Mouse (Mus musculus) left cerebral cortex, adult 2 months (tissue): Measurements from ENCODE around the gene Nrtn. TPM values are rescaled to one million over a fixed set of nuclear protein-coding genes. Genes with fewer than 3 reads are reported as not detected.

Experiments used
- DNase-seq, 2 experiments: peaks; one replicate each; pipeline ENCODE4 v3.0.0; 2021 to 2022; ENCODE audit warnings: low spot score in 2 of 2, mixed read lengths in 1 of 2; ENCODE audit errors: extremely low spot score in 1 of 2
- H3K27ac ChIP-seq: fragments of 200-600 bp; 2 replicates; pipeline ENCODE4 v1.8.1; 2022
- H3K4me3 ChIP-seq: fragments of 200-600 bp; 2 replicates; pipeline ENCODE4 v1.8.1; 2022
- CTCF ChIP-seq: fragments of 200-600 bp; IDR thresholded peaks from 2 replicates; pipeline ENCODE4 v1.8.1; 2022; ENCODE audit warnings: antibody characterized with exemption, mild to moderate bottlenecking, moderate library complexity
- intact Hi-C: fragments of 180-260 bp; cut with DNase I; formaldehyde crosslinking; loops from one replicate; pipeline ENCODE4 v1.15.1; 2025
- long read RNA-seq, 2 experiments: library from polyadenylated mRNA; stranded (forward); transcript quantifications; one replicate each; pipeline ENCODE4 v2.0.0; 2021; ENCODE audit warnings: borderline mapping rate in 2 of 2
- total RNA-seq, 2 experiments: library from RNA; stranded (reverse); gene quantifications; 2 replicates each; pipeline ENCODE4 v1.2.3; 2021

Nrtn gene
- 1 to 10 TPM; 4.1 to 4.5 TPM for total RNA-seq
- long read RNA-seq, experiment 1, partial matches to known transcripts = 0 of 4 reads
- long read RNA-seq, experiment 1, other reads (novel, unspliced or antisense) = 0 of 4 reads
- long read RNA-seq, experiment 2, transcript Nrtn-201 (3 exons, 1,023 nt) = major isoform, 6 of 6 reads
- long read RNA-seq, experiment 2, partial matches to known transcripts = 0 of 6 reads
- long read RNA-seq, experiment 2, other reads (novel, unspliced or antisense) = 0 of 6 reads

DNA sequence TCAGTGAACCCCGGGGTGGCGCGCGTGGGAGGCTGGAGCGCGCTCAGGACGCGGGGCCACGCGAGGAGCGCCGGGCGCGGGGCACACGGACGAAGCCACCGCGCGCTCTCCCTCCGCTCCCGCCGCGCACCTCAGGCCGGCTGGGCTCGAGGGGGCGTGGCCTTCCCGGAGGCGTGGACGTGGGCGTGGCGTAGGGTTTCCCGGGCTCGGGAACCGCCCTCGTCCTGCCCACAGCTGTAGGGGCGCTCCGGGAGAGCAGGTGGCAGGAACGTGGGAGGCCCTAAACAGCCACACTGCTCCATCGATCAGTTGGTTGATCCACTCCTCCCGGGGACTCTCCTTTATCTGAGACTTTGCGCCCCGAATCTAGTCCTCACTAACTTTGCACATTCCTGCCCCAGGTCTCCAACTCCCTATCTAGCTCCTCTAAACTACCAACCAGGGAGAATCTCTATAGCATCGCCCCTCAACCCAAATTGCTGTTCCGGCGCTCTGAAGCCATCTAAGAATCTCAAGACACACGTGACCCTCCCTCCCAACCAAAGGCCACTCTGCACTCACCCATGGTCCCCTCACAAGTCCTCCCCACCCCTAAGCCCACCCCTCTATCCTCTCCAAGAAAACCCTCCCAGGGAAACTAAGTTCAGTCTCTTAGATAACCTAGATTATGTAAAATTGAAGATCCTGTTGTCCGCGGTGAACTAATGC is at the start of gene Nrtn:
Nrtn (minus strand) TSS at position 115 of the 708 bp plus-strand sequence.
- H3K4me3 ChIP-seq = peak within 1 kb of the TSS; percentile 36
- intact Hi-C loops = loop anchor here (1.0 kb wide), 1 partner anchor 40 kb away; the partner anchor contains the start of gene Ndufa11
- no peak within 1 kb of the TSS for H3K27ac ChIP-seq
- TF ChIP-seq CTCF = no peak
- DNase-seq = peak; percentile 68 to 75

DNA sequence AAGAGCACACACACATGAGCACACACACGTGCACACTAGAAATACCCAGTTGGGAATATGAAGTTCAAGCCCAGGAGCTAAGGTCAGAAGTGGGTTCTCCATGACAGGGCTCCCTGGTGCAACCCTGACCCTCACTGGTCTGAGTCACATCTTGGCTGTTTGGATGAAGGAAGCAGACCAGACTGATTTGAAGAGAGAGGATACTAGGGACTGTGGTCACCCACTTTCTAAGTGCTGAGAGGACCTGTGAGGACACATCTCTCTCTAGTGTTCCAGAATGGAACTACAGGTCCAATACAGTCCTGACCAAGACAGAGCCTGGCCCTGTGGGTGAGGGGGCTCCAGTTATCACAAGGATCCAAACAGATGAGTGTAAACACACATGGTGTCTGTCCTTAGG is 48.5 kb upstream of the Nrtn start:
- Histone ChIP-seq H3K4me3 (no peak overlapping the region), H3K27ac (no peak overlapping the region)
- DNase-seq = no peak
- intact Hi-C loops = loop anchor here (5.0 kb wide), 3 partner anchors 147 to 362 kb away; partner anchors contain the start of gene Pspn
- peak; percentile 32 for TF ChIP-seq CTCF

DNA sequence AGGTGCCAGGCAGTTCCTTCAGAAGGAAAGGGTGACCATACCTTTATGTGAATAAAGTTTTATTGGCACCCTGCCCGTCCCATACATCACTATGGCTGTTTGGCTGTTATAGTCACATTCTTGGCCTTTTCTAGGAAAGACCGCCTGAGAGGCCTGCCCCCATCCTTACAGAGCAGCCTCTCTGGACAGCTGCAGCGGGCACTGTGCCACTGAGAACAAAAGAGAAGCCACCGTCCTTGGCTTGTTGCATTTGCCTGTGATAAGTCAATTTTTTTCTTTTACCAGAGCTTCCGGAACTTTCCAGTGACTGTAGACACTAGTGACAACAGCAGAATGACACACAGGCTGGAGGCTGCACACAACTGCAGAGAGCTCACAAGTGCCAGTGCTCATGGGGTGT is 47.6 kb upstream of the Nrtn start:
- no peak for DNase-seq
- H3K27ac ChIP-seq = no peak overlapping the region
- H3K4me3 ChIP-seq = no peak overlapping the region
- no peak for TF ChIP-seq CTCF
- intact Hi-C loops = loop anchor here (5.0 kb wide), 3 partner anchors 147 to 362 kb away; partner anchors contain the start of gene Pspn

DNA sequence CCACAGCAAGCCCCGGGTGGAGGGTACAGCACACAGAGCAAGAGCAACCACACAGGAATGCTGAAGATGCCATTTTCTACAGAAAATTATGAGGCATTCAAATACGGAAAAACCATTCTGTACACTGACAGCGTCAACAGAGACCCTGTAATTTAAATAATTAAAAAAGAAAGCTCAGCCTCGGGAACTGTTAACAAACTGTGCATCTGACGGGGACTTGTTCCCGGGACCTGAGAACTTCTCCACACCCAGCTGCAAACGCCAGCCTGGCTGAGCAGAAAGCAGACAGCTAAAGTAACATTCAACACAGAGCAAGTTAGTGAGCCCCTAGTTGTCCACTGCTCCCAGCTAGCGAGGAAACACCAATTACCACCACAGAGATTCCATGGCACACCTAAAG is 44.7 kb upstream of the Nrtn start:
- no peak overlapping the region for H3K27ac ChIP-seq
- no peak for DNase-seq
- no peak overlapping the region for H3K4me3 ChIP-seq
- intact Hi-C loops = no loop called here
- no peak for TF ChIP-seq CTCF

DNA sequence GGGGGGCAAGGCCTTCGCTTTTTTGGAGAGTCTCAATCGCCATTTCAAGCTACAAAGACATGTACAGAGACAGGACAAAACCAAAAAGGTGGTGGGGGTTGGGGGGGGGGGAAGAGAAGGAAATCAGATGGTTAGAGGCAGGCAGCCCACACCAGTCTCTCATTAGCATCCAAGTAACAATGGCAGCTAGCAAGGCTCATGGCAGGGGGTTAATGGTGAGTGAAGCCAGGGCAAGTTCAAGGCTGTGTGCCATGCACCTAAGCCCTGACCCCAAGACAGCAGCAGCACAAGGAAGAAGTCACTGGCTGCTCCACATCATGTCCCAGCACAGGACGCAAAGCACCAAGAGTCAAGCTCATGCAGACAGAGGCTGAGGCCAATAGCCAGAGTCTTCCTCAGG is 41.9 kb upstream of the Nrtn start:
- intact Hi-C loops = no loop called here
- H3K27ac ChIP-seq = no peak overlapping the region

DNA sequence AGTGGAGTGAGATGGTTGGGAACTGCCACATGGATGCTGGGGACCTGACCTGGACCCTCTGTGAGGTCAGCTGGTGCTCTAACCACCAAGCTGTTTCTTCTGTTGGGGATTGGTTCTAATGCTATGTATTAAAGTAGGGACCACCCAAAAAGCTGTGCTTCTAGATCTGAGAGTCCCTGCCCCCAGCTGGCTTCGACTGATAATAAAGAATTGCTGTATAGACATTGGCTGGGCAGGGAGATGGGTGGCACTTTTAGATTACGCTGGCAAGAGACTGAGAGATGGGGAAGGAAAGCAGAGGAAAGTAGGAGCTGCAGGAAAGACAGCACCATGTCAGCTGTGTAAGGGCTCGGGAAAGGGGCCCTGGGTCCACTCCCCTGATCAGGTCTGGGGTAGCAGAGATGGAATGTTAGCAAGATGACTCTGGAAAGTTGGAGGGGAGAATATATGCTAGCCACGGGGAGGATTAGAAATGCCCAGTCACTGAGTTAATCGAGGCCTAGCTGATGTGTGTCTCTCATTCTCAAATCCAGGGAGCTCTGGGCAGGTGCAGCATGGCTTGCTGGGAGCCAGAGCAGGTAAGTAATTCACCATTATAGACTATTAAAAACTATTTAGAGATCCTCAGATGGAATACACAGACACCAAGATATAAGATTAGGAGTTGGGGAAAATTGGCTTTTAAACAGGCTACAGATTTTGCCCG is 36.4 kb upstream of the Nrtn start:
- Histone ChIP-seq H3K27ac (no peak overlapping the region), H3K4me3 (no peak overlapping the region)
- no peak for DNase-seq
- intact Hi-C loops = no loop called here
- no peak for TF ChIP-seq CTCF

More for the DNA sequence above, 41.9 kb upstream of the Nrtn start:
- TF ChIP-seq CTCF = no peak
- no peak for DNase-seq
- no peak overlapping the region for H3K4me3 ChIP-seq

DNA sequence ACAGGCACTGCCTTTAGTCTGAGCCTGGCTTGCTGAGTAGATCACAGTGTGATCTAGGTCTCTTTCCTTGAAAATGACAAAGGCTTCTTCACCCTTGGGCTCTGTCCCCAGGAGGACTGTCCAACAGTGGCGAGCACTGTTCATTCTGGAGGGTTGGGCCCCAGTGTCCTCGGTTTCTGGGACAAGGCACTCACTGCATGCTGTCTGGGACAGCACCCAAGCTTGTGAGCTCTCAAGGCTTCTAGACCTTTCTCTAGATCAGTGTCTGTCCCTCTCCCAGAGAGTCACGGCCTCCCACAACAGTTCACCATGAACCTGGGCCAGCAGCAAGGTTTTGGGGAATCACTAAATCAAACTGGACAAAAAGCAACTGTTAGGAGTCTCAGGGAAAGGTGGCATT is 35.3 kb upstream of the Nrtn start:
- no peak for DNase-seq
- no peak for TF ChIP-seq CTCF
- Histone ChIP-seq H3K27ac (no peak overlapping the region), H3K4me3 (no peak overlapping the region)
- intact Hi-C loops = no loop called here

DNA sequence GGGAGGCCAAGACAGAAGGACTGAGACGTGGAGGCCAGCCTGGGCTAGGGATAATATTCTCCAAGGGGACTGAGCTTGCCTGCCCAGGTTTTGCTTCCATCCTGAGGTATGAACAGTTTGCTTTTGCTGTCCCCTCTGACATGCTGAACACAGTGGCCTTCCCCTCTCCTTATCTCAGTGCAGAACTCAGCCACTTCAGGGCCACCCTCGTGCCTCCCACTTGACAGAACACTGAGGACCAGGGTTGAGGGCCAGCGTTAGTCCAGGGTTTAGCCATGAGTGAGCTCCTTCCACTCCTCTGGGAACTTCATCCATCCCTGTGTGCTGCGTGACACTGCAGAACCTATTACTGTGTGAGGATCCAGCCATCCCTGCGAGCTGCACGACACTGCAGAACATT is 32.0 kb upstream of the Nrtn start:
- Histone ChIP-seq H3K4me3 (no peak overlapping the region), H3K27ac (no peak overlapping the region)
- no peak for DNase-seq
- intact Hi-C loops = no loop called here
- TF ChIP-seq CTCF = no peak

DNA sequence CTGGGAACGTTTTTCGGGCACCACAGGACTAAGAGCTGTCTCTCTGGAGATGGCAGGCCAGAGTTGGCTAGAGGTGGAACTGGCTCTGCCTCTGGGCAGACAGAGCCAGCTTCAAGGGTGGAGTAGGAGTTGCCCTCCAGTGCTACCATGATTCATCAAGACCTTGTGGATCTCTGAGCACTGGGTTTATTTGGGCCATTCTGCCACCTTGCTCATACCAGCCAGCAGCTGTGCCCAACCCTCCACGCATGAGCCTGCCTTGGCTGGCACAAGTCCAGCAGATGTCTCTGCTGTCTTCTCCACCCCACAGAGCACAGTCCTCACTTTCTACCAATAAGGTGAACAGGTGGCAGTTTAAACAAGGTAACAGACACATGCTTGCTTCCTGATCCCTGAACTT is 31.6 kb upstream of the Nrtn start:
- no peak overlapping the region for H3K4me3 ChIP-seq
- H3K27ac ChIP-seq = no peak overlapping the region
- intact Hi-C loops = no loop called here

DNA sequence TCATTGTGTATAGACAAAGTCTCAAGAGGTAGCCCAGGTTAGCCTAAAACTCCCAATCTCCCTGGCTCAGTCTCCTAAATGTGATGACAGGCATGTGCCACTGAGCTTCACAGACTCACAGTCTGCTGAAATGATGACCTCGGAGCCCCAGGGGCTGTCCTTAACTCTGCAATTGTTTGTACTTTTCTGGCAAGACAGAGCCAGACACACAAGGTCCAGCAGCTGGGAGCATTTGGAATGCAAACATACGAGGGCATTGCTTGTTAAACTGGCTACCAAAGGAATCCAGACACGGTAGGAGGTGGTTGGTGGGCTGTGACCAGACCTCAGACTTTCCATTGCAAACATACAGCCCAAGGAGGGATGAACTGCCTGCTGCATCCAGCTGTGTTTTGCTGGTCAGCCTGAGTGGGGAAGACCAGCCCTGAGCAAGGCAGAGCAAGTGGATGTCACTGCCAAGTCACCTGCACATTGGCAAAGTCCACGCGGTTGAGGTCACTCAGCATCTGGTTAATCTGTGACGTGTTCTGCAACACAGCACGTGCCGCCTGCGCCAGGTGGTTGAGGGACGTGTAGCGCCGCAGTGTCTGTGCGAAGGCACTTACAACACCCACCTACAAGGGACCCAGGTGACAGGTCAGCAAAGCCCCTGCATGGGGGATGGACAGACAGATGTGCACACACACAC is 23.1 kb upstream of the Nrtn start:
- intact Hi-C loops = no loop called here
- Histone ChIP-seq H3K4me3 (no peak overlapping the region), H3K27ac (no peak overlapping the region)
- no peak for DNase-seq
- no peak for TF ChIP-seq CTCF

More for the DNA sequence above, 31.6 kb upstream of the Nrtn start:
- no peak for DNase-seq
- no peak for TF ChIP-seq CTCF

DNA sequence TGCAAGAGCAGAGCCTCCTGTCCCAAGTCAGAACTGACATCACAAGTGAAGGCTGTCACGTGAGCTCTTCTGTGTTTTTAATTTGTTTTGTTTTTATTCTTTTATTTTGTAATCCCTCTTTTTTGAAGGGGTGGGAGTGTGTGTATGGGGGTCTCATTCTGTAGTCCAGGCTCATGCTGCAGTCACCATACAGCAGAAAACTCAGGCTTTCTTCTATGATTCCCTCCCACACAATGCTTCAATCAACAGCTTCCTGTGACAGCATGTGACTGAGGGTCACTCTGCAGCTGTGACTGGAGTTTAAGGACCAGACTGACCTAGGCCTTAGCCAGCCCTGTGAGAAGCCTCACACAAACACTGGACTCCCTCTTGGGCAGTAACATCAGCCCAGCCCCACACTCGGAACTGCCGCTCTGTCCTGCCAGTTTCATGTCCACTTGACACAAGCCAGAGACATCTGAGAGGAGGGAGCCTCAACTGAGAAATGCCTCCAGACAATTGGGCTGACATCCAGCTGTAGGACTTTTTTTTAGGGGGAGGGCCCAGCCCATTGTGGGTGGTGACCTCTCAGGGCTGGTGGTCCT is 21.5 kb upstream of the Nrtn start:
- no peak overlapping the region for H3K27ac ChIP-seq
- TF ChIP-seq CTCF = no peak
- intact Hi-C loops = no loop called here
- no peak for DNase-seq
- H3K4me3 ChIP-seq = no peak overlapping the region
